Mouse (Mus musculus): ENCODE measurements around the gene Adam29.

Gene Adam29

GRCm38 (mm10) chr8:55906848-55907247, at the start of gene Adam29:
Gene Adam29, minus strand, starts transcription at chr8:55906948.
- DNase-seq = no peak

- peak; percentile 86 for DNase-seq
Observed at GRCm38 (mm10) chr8:55940526-55940880, 33.8 kb upstream of the Adam29 start.

GRCm38 (mm10) chr8:55939870-55940525, 33.2 kb upstream of the Adam29 start, which contains the start of gene Glra3:
Gene Glra3, plus strand, starts transcription at chr8:55940460.
- peak; percentile 77 for DNase-seq

Measured in embryo, embryonic 11 days (tissue).